Mouse (Mus musculus) intestine, embryonic 16.5 days (tissue): ENCODE measurements at regions not wholly inside any gene's neighbourhood (a gene's known extent, or its start where the extent isn't known, plus 50 kb on each side); places are given as distances from the start of the nearest gene placed in this dataset.

ENCODE experiments used
- ATAC-seq: fragments of 200-750 bp; cut with Nextera tagmentation; 2 replicates; pipeline ENCODE4 v1.8.0; 2017; ENCODE audit warnings: moderate TSS enrichment, moderate library complexity
- H3K27ac ChIP-seq: fragments of 300-500 bp; sonication (generic); 2 replicates; pipeline ENCODE4 v1.5.1; 2014; ENCODE audit warnings: mild to moderate bottlenecking, low read length
- H3K27me3 ChIP-seq: fragments of 300-500 bp; sonication (generic); replicated peaks from 2 replicates; pipeline ENCODE4 v1.6.1; 2014; ENCODE audit warnings: low read length, control low read depth, mixed read lengths; ENCODE audit not compliant: control insufficient read depth, insufficient read depth
- H3K36me3 ChIP-seq: fragments of 300-500 bp; sonication (generic); 2 replicates; pipeline ENCODE4 v1.6.1; 2014; ENCODE audit warnings: low read length, control low read depth; ENCODE audit not compliant: control insufficient read depth, insufficient read depth
- H3K4me1 ChIP-seq: fragments of 300-500 bp; sonication (generic); 2 replicates; pipeline ENCODE4 v1.6.1; 2014; ENCODE audit warnings: low read length, control low read depth, mixed read lengths; ENCODE audit not compliant: control insufficient read depth, insufficient read depth
- H3K4me2 ChIP-seq: fragments of 300-500 bp; sonication (generic); 2 replicates; pipeline ENCODE4 v1.6.1; 2014; ENCODE audit warnings: low read depth, low read length, control low read depth
- H3K4me3 ChIP-seq: fragments of 300-500 bp; sonication (generic); 2 replicates; pipeline ENCODE4 v1.5.1; 2014; ENCODE audit warnings: mild to moderate bottlenecking, low read length
- H3K9ac ChIP-seq: fragments of 300-500 bp; sonication (generic); 2 replicates; pipeline ENCODE4 v1.6.1; 2014; ENCODE audit warnings: low read depth, low read length
- H3K9me3 ChIP-seq: fragments of 300-500 bp; sonication (generic); 2 replicates; pipeline ENCODE4 v1.6.1; 2016; ENCODE audit warnings: low read length, control low read depth; ENCODE audit not compliant: control insufficient read depth
- WGBS: fragments of 180-500 bp; shearing (Covaris S2); extraction: QIAGEN DNeasy Blood & Tissue Kit; methylation state at CpG from one replicate; pipeline ENCODE4 v1.1.7; 2014; 5-methylcytosine and 5-hydroxymethylcytosine counted together

DNA sequence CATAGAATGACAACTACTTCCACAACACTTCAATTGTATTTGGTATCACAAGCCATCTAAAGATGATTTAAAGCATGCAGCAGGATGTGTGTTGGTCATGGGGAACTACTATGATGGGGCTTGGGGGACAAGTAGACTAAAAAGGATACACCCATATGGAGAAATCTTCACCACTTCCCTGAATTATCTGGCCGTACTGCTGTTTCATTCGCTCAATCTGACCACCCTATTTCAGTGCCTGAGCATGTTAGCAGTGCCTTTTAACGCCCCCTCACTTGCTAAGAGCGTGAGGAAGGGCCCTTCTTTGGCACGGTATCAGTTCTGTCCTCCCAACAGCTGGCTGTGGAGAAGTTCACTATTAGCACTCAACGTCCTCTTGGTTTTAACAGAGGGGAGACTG lies 132.6 kb upstream of the Pja1 start:
- Histone ChIP-seq H3K36me3 (no peaks in the 10 kb centered on the region), H3K27ac (no peak overlapping the region), H3K4me1 (no peaks in the 10 kb centered on the region), H3K4me3 (no peak overlapping the region), H3K9me3 (no peaks in the 10 kb centered on the region), H3K9ac (no peak overlapping the region), H3K27me3 (peaks cover 9% of the 10 kb centered on the region), H3K4me2 (no peak overlapping the region)
- 75% methylated on average over 6 of the region's 6 CpGs for WGBS
- no peak for ATAC-seq

GRCm38 (mm10) chrX:99602268-99602885 lies 131.3 kb upstream of the Pja1 start:
- Histone ChIP-seq H3K27me3 (peaks cover 5% of the 10 kb centered on the region; the same call in 1 of the 2 replicates), H3K4me3 (no peak overlapping the region), H3K36me3 (no peaks in the 10 kb centered on the region), H3K4me1 (no peaks in the 10 kb centered on the region), H3K27ac (no peak overlapping the region), H3K4me2 (no peak overlapping the region), H3K9me3 (no peaks in the 10 kb centered on the region), H3K9ac (no peak overlapping the region)
- no peak for ATAC-seq
- 81% methylated on average over 12 of the region's 12 CpGs for WGBS

GRCm38 (mm10) chrX:99595493-99595892 lies 124.4 kb upstream of the Pja1 start:
- ATAC-seq = no peak
- no peak overlapping the region for H3K27ac ChIP-seq
- no peaks in the 10 kb centered on the region for H3K4me1 ChIP-seq
- H3K9me3 ChIP-seq = no peaks in the 10 kb centered on the region
- WGBS = 75% methylated on average over 6 of the region's 6 CpGs
- H3K4me2 ChIP-seq = no peak overlapping the region
- H3K4me3 ChIP-seq = no peak overlapping the region
- H3K9ac ChIP-seq = no peak overlapping the region
- H3K27me3 ChIP-seq = peaks cover 9% of the 10 kb centered on the region; the same call in 1 of the 2 replicates
- no peaks in the 10 kb centered on the region for H3K36me3 ChIP-seq

DNA sequence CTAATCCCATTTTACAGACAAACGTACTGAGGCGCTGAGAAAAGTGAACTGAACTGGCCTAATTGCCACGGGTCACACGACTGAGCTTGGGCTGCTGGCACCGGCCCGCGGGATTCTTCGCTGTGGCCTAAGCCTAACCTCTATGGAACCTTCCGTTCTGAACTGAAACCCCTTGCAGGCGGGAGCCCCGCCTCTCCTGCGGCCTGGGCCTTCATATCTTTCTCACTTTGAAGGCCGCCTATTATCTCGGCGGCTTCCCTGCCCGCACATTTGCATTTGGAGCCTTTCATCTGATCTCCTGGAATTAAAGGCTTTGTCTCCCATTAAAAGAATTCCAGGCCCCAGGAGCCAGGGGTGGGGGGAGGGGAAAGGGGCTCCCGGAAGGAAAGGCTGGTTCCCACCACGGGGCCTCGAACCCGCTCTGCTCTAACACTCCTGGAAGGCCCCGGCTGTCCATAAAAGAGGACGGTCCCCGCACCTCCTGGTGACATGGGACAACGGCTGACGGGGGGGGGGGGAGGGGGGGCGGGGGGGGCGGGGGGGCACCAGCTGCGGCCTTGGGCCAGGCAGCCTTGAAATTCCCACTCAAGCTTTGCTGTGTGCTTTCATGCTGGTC lies 122.9 kb upstream of the Pja1 start:
- Histone ChIP-seq H3K4me3 (no peak overlapping the region), H3K27me3 (peaks cover 12% of the 10 kb centered on the region; the same call in 1 of the 2 replicates), H3K36me3 (no peaks in the 10 kb centered on the region), H3K9ac (no peak overlapping the region), H3K4me2 (no peak overlapping the region), H3K27ac (no peak overlapping the region), H3K9me3 (no peaks in the 10 kb centered on the region), H3K4me1 (no peaks in the 10 kb centered on the region)
- WGBS = 36% methylated on average over 22 of the region's 28 CpGs
- 0 out of 2 replicates have a peak, but pooled peaks have one; percentile 27 for ATAC-seq

DNA sequence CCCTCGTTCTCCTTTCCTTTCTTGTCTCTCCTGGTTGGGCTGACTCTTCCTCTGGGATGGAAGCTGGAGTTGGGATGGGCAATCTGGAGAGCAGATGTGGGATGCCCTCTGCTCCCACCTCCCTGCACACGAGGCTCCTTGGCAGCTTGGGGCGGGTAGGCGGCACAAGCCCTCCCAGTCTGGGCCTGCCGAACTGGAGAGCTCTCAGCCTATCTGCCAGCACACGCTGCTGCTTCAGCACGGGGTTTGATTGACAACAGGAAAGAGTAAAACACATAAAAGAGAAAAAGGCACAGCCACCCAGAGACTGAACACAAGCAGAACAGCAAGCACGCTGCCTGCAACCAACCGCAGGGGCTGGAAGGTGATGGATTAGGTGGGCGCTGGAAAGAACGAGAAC lies 121.9 kb upstream of the Pja1 start:
- Histone ChIP-seq H3K4me3 (no peak overlapping the region), H3K27me3 (peaks cover 12% of the 10 kb centered on the region; the same call in 1 of the 2 replicates), H3K4me2 (no peak overlapping the region), H3K36me3 (no peaks in the 10 kb centered on the region), H3K4me1 (no peaks in the 10 kb centered on the region), H3K9ac (no peak overlapping the region), H3K9me3 (no peaks in the 10 kb centered on the region), H3K27ac (no peak overlapping the region)
- 70% methylated on average over 11 of the region's 11 CpGs for WGBS
- ATAC-seq = no peak

- Histone ChIP-seq H3K36me3 (no peaks in the 10 kb centered on the region), H3K4me3 (no peak overlapping the region), H3K9ac (no peak overlapping the region), H3K27me3 (peaks cover 5% of the 10 kb centered on the region; the same call in 1 of the 2 replicates), H3K9me3 (no peaks in the 10 kb centered on the region), H3K27ac (no peak overlapping the region), H3K4me1 (no peaks in the 10 kb centered on the region), H3K4me2 (no peak overlapping the region)
- WGBS = 37% methylated on average over 2 of the region's 2 CpGs
- no peak for ATAC-seq
Measured at GRCm38 (mm10) chrX:99587284-99587683, 116.2 kb upstream of the Pja1 start.

DNA sequence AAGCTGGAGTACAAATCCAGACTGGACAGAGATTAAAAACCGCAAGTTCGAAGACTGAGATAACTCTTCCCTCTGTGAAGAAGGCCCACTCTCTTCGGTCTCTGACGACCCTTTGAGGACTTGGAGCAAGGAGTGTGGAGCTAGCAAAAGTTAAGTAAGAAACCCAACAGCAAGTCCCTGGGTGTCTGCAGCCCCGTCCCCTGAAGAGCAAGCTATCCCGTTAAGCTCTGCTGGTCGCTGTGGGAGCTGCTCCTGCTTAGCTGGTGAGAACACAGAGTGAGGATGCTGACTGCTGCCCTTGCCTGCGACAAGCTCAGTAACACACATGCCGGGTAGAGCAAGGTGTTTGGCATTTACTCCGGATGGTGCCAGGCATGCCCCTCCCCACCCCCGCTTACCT lies 115.2 kb upstream of the Pja1 start:
- H3K27me3 ChIP-seq = peaks cover 2% of the 10 kb centered on the region; the same call in 1 of the 2 replicates
- no peak overlapping the region for H3K4me2 ChIP-seq
- no peaks in the 10 kb centered on the region for H3K4me1 ChIP-seq
- no peak overlapping the region for H3K4me3 ChIP-seq
- WGBS = 55% methylated on average over 11 of the region's 11 CpGs
- no peak for ATAC-seq
- no peaks in the 10 kb centered on the region for H3K9me3 ChIP-seq
- no peak overlapping the region for H3K9ac ChIP-seq
- H3K27ac ChIP-seq = no peak overlapping the region
- no peaks in the 10 kb centered on the region for H3K36me3 ChIP-seq

DNA sequence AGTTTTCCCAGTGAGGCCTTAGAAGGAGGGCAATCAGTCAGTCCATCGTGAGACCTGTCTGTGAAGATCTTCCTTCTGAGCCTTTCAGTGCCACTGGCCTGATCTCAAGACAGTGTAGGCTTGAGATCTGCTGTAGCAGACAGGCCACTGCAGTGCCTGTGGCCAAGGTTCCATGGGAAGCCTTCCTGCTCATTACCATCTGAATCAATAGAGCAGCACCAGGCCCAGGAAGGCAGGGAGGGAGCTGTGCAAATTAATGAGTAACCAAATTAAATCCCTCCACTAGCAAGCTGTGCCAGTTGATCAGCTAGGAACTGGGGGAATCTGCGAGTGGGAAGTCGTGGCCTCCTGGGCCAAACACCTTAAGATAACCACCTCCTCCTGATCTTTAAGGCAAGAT lies 114.6 kb upstream of the Pja1 start:
- Histone ChIP-seq H3K4me3 (no peak overlapping the region), H3K36me3 (no peaks in the 10 kb centered on the region), H3K9me3 (no peaks in the 10 kb centered on the region), H3K4me1 (no peaks in the 10 kb centered on the region), H3K27me3 (peaks cover 2% of the 10 kb centered on the region; the same call in 1 of the 2 replicates), H3K9ac (no peak overlapping the region), H3K4me2 (no peak overlapping the region), H3K27ac (peak overlapping the region; percentile 48)
- whole genome bisulfite sequencing = 33% methylated on average over 3 of the region's 3 CpGs
- peak; percentile 86 for ATAC-seq

DNA sequence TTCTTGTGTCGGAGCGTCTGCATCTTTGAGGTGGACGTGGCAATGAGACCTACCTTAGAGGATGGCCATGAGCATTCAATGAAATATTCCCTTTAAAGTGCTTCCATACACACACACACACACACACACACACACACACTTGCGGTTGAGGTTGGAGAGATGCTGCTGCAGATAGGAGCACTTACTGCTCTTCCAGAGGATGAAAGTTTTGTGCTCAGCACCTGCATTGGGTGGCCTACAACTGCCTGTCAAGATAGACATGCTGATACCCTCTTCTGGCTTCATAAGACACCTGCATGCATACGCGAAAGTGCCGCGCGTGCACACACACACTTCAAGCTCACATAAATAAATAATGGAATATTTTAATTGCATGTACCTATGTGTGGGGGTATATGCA lies 111.5 kb upstream of the Pja1 start:
- no peak for ATAC-seq
- Histone ChIP-seq H3K27ac (no peak overlapping the region), H3K4me1 (no peaks in the 10 kb centered on the region), H3K27me3 (no peaks in the 10 kb centered on the region; the same call in 1 of the 2 replicates), H3K36me3 (no peaks in the 10 kb centered on the region), H3K4me2 (no peak overlapping the region), H3K9ac (no peak overlapping the region), H3K4me3 (no peak overlapping the region), H3K9me3 (no peaks in the 10 kb centered on the region)
- WGBS = 95% methylated on average over 9 of the region's 9 CpGs
